Mouse (Mus musculus) 3T3-L1 (cell line): Measurements from ENCODE around the gene Actn4.

Experiments used
- DNase-seq: peaks from one replicate; pipeline ENCODE4 v3.0.0-alpha.2; 2015; ENCODE audit warnings: low read depth, low spot score

Gene Actn4

DNA sequence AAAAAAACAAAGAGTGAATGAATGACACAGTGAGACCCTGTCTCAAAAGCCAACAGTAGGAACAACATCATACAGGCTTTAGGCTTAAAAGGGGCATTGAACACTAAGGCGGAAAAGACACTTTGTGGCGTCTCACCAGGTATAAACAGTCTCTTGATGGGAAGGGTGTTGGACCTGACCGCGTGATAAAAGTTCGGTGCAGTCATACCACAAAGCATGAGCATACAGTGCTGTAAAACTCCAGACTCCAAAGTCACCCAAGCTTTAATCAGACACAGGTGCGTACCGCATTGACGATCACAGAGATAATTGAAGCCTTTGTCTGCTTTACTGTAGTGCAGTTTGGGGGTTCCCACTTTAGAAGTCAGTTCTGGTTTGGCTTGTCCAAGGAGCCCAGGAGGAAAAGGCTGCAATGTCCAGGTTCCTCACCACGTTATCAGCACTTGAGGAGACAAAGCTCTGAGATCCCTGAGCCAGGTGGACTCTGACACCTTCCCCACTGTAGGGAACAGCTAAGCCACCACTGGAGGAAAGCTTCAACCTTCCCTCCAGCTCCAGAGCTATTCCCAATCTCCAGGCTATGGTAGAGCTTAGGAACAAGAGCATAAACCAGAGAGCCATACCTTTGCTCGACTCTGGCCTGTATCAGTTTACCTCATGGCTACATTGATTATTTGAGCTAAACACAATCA, 11.6 kb downstream of the Actn4 start:
- no peak for DNase-seq

DNA sequence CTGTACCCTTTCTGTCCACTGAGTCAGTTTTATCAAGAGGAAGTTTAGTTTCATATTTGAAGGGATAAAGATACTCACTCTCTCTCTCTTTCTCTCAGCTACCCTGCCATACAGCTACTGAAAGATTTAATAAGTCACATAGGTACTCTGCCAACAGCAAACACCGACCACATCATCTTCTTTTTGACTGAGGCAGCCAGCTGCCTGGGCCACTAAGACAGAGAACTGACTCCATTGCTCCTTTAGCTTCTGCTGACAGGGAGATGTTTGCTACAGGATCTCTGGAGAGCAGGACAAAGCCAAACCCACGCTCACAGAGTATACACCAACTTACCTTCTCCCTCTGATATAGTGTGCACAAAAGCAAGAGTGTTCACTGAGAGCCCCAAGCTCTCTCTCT, 12.8 kb downstream of the Actn4 start:
- DNase-seq, result no peak

DNA sequence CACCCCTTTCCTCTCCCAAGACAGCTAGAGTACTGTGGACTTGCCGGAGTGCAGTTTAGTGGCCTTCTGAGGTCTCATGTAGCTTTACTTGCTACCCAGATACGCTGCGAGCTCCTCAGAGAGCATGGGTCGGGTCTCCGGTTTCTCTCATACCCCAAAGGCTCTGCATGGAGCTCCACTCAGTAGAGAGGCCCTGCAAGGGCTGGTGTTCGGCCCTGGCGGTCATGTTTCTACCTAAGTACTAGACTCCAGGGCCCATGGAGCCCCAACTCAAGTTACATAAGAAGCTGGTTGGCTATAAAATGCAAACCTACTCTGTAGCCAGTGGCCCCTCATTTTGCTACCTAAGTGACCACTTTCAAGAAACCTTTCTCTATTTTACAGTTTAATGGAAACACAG, 13.4 kb downstream of the Actn4 start:
- no peak for DNase-seq

DNA sequence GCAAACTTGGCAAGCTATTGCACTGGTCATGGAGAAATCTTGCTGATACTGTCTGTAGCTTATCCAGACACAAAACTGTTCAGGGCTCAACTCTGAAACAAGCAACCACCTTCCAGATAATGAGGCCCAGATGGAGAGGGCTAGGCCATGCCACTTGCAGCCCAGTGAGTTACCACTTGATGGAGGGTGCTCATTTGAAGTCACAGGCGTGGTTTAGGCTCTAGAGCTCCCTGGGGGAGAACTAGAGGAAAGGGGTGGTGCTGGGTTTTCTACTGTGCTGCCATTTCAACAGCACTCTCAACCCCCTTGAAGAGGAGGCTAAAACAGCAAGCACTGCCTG, 15.9 kb downstream of the Actn4 start:
- DNase-seq, result peak; percentile 80

DNA sequence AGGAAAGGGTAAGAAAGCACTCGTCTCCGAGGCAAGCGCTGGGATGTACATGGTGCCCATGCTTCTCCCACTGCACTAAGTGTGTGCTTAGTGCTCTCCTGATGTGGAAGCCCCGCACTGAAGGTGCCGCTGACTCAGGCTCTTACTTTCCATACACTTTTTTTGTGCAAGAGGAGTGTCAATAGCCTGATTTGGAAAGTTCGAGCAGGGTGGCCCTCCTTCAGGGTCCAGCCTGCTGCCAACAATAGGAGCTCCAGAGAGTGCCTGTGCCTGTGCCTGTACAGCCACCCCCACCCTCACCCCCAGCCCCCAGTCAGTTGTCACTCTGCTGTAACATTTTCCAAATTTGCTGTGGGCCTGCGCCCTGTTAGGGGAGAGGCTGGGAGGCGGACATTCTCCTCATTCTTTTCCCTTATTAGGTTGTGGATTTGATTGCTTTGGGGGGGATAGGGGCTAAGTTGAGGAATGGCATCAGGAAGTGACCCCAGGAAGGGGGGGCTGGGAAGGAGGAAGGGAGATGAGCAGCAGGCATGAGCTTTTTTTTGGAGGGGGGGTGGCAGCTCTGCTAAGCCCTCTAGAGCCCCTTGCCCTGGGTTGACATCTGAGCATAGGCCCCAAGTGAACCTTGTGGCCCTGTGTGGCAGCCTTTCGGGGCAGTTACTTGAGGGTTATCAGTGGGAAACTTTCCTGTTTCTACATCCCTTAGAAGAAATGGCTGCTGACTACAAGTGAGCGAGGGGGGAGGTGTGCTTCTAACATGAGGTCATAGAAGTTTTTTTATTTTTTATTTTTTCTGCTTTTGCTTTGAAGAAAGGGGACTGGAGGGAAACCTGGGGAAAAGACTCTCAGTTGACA, 16.5 kb downstream of the Actn4 start:
- no peak for DNase-seq

DNA sequence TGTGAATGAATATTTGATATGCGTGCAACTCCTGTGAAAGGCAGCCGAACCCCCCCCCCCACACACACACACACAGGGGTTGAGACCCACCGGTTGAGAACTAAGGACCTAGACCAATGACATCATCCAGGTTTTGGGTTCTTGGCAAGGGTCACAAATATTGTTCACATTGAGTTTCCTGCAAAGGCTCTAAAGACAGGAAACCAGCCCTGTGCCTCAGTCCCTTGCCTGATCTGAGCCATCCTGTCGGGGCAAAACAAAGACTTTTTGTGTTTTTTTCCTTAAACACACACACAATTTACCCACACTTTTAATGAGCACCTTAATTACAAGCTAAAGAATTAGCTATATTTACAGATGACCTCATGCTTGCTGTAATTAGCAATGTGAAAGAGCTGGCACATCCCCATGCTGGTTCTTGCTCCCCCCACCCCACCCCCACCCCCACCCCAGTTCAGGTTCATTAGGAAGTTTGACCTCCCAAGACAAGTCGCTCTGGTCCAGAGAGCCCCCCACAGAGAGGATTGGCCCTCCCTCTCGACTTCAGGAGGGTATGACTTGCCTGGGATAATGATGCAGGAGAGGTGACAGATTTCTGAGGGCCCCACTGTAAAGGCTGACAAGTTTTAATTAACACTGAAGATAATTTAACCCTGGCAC, 17.3 kb downstream of the Actn4 start:
- no peak for DNase-seq

DNA sequence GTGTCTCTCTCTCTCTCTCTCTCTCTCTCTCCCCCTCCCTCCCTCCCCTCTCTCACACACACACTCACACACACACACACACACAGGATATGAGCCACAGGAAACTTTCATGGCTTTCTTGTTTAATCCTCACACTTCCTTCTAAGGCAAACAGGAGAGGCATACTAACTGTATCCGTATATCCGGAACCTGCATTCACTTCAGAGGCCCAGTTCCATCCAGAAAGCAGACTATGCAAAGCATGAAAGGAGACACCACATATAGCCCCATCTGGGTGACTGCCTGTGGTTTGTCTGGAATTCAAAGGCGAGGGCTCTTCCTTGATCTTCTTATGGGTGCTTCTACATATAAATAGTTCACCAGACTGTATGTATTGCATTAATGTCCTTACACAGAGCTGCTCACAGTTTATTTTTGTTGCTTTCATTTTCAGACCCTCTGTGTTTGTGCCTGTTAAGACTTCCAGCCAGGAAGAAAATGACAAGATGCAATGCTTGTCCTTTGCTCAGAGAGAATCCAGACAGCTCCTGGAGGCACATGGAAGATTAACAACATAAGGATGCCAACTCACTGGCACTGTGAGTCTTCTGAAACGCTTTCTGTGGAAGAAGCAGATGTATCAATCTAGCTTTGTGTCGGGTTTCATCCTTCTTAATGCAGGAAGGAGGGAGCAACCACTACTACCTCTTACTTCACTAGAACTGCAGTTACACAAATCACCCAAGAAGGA, 18.5 kb downstream of the Actn4 start:
- peak; percentile 59 for DNase-seq

DNA sequence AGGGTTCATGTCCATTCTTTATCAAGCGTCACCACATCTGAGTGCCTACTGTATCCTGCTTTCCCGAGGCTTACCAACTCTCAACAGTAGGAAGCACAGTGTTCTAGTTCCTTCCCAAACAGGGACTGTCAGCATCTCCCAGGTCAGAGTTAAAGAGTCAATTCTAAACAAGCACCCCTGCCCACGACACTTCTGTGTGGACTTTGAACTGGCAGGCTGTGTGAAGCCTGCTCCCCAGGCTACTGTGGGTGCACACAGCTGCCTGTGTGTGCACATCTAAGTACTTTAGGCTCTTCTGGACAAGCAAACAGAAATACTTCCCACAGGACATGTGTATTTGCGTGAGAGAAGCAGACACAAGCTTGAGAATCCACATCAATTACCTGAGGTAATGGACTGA, 20.6 kb downstream of the Actn4 start:
- no peak for DNase-seq

DNA sequence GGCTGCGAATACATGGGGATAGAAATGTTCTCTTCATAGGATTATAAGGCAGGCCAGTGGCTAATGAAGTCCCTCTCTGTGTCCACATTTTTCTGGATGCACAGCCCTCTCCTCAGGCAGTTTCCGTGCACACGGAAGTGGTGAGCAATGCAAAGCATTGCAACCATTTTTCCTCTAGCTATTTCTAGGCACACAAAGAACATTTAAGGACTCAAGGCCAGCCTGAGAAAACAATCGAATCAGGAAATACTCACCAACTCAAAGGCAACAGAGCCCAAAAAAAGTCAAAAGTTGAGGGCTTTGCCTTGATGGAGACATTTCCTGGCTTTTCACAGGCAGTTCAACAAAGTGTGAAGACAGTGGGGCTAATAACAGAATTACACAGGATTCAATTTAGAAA, 21.0 kb downstream of the Actn4 start:
- no peak for DNase-seq

DNA sequence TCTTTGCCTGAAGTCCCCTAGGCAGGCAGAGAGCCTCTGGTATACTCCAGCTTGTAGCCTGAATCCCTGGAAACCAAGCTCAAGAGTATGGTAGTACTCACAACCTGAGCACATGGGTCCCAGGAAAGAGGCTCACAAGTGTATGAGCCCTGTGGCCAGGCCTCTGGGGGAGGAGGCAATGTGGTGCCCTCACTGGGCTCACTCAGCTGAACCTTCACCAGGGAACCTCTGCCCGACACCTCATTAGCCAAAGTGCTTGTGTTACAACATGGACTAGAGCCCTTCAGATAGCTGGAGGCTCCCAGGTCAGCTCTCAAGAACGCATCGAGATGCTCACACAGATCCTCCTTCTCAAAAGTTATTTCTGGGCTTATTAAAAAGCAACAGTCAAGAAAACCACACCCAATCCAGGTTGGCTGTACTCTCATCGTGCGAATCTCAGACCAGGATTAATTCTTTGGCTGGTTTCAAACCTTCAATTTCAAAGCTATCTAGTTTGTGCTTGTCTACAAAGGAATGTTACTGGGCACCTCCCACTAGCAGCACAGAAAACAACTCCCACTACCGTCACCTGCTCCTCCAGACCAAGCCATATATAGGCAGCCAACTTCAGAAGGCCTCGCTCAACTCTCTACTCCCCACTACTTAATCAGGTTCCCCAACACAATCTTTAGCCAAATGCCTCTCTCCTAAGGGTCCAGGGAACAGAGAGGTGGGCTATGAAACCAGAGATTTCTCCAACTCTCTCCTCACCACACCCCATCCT, 22.5 kb downstream of the Actn4 start:
- DNase-seq, result no peak

DNA sequence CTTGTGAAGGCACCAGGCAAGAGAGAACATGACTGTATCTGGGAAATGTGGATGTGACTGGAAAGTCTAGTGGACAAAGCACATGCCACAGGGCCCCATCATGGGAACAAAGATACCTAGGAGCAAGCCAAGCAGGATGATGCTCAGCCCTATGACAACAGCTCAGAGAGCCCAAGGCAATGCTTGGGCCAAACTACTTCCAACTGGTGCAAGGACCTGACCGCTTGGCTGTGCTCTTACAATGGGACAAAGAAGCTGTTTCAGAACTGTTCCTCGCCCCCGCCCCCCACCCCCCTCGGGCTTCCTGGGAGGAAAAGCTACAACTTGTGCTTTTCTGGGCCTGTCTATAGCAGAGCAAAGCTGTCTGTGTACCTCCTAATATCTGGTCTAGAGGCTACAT, 23.5 kb downstream of the Actn4 start:
- no peak for DNase-seq

DNA sequence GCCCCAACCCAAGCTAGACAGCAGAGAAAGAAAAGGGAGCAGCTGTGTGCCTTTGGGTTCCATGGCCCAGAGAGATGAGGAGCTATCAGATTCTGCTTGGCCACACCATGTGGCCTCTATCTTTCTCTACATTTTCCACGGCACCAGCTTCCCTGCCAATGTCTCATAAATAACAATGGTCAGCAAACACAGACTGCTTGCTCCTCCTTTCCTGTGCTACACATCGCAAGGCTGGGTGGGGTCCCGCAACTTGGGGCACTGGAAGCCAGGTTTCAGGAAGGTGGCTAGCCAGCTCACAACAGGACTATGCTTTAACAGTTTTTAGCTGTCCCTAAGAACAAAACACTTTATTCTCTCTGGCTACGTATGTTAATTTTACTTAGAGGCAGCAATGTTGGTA, 25.4 kb downstream of the Actn4 start:
- no peak for DNase-seq

DNA sequence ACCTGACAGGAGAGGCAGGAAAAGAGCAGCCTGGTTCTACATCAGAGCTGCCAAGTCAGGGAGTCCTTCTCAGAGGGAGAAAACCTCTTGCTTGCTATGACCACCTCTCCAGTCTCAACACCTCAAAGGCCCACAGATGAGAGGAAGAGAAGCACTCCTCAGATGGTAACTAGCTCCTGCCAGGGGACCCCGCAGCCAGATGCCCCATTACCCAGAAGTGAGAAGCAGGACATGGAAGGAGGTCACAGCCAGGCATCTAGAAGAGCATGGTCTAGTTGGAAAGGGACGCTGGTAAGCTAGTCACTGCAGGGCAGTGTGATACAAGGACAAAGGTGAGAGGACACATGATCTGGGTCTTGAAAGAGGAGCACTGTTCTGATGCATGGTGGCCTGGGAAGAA, 28.3 kb downstream of the Actn4 start:
- DNase-seq, result no peak

DNA sequence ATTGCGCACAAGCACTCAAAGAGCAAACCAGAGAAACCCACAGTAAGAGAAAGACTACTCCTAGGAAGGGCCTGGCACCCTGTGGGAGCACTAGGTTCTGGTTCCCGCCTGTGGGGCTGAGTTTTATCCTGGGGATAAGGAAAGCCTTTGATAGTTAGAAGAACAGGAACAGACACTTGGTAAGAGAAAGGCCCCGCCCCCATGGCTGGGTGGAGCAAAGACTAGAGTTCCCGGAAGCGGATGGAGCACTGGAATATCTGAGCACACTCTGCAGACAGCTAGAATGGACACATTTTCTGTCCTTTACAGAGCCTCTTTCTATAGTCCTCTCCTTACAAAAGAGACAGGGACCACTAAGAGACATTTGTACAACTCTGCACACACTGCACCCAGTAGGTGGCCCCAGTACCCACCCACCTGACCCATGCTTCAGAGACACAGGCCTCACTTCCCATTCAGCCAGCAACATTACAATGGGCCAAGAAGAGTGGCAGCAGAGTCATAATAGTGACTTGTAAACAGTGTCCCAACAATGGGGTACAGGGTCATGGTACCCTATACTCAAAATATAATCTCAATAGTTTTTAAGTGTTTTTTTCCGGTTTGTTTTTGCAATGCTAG, 29.6 kb downstream of the Actn4 start:
- peak; percentile 64 for DNase-seq

DNA sequence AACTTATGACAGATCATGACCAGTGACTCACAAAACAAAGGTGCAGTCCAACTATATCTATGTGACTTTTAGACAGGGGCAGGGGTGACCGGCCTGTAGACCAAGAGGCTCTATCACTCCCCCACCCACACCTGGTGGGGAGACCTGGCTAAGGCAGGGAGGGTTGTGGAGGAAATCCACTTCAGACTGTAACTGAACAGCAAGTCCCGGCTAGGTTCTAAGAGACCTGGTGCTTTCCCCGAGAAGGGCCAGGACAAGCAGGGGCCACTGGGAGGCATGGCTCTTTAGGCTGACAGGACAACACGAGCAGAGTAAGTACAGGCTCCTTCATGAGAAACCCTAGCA, 30.5 kb downstream of the Actn4 start:
- no peak for DNase-seq

DNA sequence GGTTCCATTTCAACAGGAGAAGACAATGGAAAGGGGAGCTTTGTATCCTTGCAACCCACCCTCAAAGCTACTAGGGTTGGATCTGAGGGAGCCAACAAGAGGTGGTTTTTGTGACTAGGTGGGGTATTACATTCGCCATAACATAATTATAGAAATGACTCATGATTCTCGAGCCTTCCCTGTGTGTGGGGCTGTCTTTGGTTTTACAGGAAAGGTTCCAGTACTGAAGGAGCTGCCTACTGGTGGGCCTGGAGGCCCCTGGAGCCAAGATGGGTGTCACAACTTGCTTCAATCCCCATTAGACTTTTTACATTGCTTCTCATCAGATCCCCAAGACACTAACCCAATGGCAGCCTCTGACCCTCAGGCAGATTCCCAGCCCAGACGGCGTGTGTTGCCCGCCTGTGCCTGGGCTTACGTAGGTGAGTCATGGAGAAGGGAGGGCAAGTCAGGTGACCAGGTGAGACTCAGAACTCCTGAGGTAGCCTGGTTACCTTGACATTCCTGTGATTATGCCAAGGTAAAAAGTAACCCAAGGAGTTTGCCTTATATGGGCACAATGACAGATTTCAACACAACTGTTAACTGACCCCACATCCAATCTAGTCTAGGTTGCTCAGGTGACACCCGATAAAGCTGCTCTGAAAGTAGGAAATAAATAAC, 31.0 kb downstream of the Actn4 start:
- DNase-seq, result peak; percentile 62

DNA sequence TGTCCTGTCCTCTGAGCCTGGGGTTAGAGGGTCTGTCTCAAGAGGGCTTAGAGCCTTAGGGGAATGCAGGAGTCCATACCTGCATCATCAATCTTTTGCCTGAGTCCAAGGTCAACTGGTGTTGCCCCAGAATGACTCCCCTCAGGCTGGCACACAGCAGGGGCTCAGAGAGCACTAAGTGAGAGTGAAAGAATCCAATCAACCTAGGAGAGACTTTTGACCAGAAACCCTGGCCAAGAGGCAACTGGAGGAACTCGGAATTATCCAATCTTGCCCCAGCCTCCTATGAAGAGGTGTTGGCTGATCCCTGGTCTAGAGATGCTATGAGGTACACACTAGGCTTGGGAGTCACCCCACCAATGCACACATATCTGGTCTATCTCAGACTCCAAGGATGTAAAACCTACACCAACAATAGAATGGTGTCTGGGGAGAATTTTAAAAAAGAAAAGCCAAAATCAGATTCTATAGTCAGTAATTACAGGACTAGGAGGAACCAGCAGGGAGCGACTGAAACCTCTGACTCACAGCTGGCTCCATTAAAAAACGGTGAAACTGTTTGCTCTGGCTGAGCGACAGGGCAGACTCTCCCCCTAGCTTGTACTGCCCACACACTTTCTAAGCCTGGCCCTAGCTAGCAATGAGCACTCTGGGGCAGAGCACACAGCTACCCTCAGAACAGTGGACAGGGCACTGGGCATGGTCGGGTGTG, 31.7 kb downstream of the Actn4 start:
- DNase-seq, result peak; percentile 85

DNA sequence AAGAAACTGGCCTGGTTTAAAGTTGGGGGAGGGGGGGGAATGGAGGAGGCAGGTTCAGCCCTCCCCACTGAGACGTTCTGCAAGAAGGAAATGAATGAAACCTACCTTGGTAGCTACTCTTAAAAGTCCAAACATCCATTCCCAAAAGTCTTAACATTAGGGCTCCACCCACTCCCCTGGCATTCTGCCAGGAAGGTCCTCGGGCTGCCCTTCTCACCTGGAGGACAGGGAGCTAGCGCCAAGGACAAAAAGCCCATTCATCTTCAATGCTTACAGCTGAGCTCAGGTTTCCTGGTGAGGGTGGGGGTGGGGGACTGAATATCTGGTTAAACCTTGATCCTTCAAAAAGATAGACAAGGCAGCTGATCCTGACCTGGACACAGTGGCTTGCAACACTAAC, 32.8 kb downstream of the Actn4 start:
- no peak for DNase-seq

DNA sequence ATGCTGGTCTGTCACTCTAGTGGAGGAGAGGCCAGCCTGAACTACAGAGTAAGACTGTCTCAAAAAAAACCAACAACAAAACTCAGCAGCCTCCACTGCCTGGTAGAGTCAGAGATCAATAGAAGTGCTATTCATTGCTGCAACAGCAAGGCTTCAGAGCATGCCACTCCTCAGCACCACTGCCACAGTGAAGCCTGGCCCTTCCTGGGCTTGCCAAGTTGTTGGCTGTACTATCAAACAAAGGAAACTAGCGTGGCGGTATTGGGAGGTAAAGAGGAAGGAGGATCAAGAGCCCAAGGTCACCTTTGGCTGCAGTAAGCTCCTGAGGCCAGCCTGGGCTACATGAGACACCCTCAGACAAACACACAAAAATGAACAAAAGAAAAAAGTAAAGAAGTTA, 36.0 kb downstream of the Actn4 start:
- no peak for DNase-seq

DNA sequence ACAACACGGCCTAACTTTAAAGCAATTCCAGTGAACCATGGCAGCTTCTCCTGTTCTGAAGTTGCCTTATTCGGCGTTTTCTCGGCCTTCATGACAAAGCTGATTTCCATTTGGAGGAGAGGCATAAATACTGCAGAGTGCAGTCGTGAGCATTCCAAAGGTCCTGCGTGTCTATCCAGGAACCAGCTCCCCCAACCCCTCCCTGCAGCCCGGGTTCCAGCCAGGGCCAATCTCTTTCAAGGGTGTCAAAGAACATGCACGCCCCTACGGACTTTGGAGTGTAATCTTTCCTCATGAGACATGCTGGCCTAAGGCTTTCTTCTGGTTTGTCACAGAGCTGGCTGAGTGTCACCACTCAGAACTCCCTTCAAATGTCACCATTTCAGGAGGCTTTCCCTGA, 36.8 kb downstream of the Actn4 start:
- peak; percentile 91 for DNase-seq
